Mouse (Mus musculus) lung, postnatal 0 days (tissue): ENCODE measurements around the gene Cd47. TPM values are rescaled to one million over a fixed set of nuclear protein-coding genes. Genes with fewer than 3 reads are reported as not detected.
A peak's percentile ranks its signal among the peaks of the same experiment; 100 is the strongest.

ENCODE experiments used
- ATAC-seq: fragments of 200-750 bp; cut with Nextera tagmentation; 2 replicates; pipeline ENCODE4 v1.8.0; 2017; ENCODE audit warnings: moderate library complexity
- DNase-seq: peaks from one replicate; pipeline ENCODE4 v3.0.0-alpha.2; 2016; ENCODE audit warnings: low spot score
- H3K27ac ChIP-seq: fragments of 300-500 bp; sonication (generic); 2 replicates; pipeline ENCODE4 v1.5.1; 2014; ENCODE audit warnings: antibody characterized with exemption, mild to moderate bottlenecking, low read length, mixed read lengths
- H3K27me3 ChIP-seq: fragments of 300-500 bp; sonication (generic); replicated peaks from 2 replicates; pipeline ENCODE4 v1.6.1; 2014; ENCODE audit warnings: low read length, mixed read lengths; ENCODE audit not compliant: insufficient read depth
- H3K36me3 ChIP-seq: fragments of 300-500 bp; sonication (generic); 2 replicates; pipeline ENCODE4 v1.6.1; 2014; ENCODE audit warnings: low read length, mixed read lengths; ENCODE audit not compliant: insufficient read depth
- H3K4me1 ChIP-seq: fragments of 300-500 bp; sonication (generic); 2 replicates; pipeline ENCODE4 v1.6.1; 2014; ENCODE audit warnings: antibody characterized with exemption, low read depth, low read length, mixed read lengths; ENCODE audit not compliant: insufficient read depth
- H3K4me2 ChIP-seq: fragments of 300-500 bp; sonication (generic); replicated peaks from 2 replicates; pipeline ENCODE4 v1.6.1; 2014; ENCODE audit warnings: low read depth, mild to moderate bottlenecking, low read length, moderate library complexity, mixed read lengths
- H3K4me3 ChIP-seq: fragments of 300-500 bp; sonication (generic); 2 replicates; pipeline ENCODE4 v1.5.1; 2014; ENCODE audit warnings: low read depth, low read length
- H3K9ac ChIP-seq: fragments of 300-500 bp; sonication (generic); replicated peaks from 2 replicates; pipeline ENCODE4 v1.6.1; 2014; ENCODE audit warnings: low read depth, mild to moderate bottlenecking
- H3K9me3 ChIP-seq: fragments of 300-500 bp; sonication (generic); 2 replicates; pipeline ENCODE4 v1.6.1; 2016; ENCODE audit warnings: low read length, mixed read lengths
- CTCF ChIP-seq: IDR thresholded peaks from 2 replicates; pipeline ENCODE4 v1.5.1; 2016; ENCODE audit warnings: antibody characterized with exemption, mild to moderate bottlenecking
- EP300 ChIP-seq: IDR thresholded peaks from 2 replicates; pipeline ENCODE4 v1.6.1; 2016; ENCODE audit warnings: antibody characterized with exemption, mild to moderate bottlenecking, control low read depth
- WGBS: fragments of 180-500 bp; shearing (Covaris S2); extraction: QIAGEN DNeasy Blood & Tissue Kit; methylation state at CpG from one replicate; pipeline ENCODE4 v1.1.7; 2014; 5-methylcytosine and 5-hydroxymethylcytosine counted together
- polyA plus RNA-seq: library from polyadenylated mRNA; unstranded; fragments of >200 nt; fragmentation: Nextera tagmentation; extraction: Ambion mirVana; gene quantifications from 2 replicates; pipeline ENCODE4 v1.2.1, GENCODE M21; 2015

Gene Cd47
- polyA plus RNA-seq, 1 experiment from 2014 or later: 219 TPM

GRCm38 (mm10) chr16:49874546-49874945, 74.2 kb downstream of the Cd47 start:
- Histone ChIP-seq H3K4me2 (no peak overlapping the region), H3K4me3 (no peak overlapping the region), H3K4me1 (no peaks in the 10 kb centered on the region; the same call in 1 of the 2 replicates), H3K9me3 (no peaks in the 10 kb centered on the region), H3K9ac (no peak overlapping the region), H3K27ac (no peak overlapping the region), H3K27me3 (no peaks in the 10 kb centered on the region), H3K36me3 (no peaks in the 10 kb centered on the region; the same call in 1 of the 2 replicates)
- ATAC-seq (no peak), DNase-seq (no peak)
- WGBS: 44% methylated on average over 1 of the region's 1 CpGs
- TF ChIP-seq CTCF (no peak), EP300 (no peak)

GRCm38 (mm10) chr16:49876291-49877030, 76.1 kb downstream of the Cd47 start:
- Histone ChIP-seq H3K4me3 (no peak overlapping the region), H3K4me1 (no peaks in the 10 kb centered on the region; the same call in 1 of the 2 replicates), H3K36me3 (no peaks in the 10 kb centered on the region), H3K9ac (no peak overlapping the region), H3K9me3 (no peaks in the 10 kb centered on the region), H3K27ac (no peak overlapping the region), H3K4me2 (no peak overlapping the region), H3K27me3 (no peaks in the 10 kb centered on the region)
- 67% methylated on average over 9 of the region's 9 CpGs for WGBS
- DNase-seq: no peak
- TF ChIP-seq EP300 (no peak), CTCF (no peak)
- ATAC-seq: no peak

GRCm38 (mm10) chr16:49877243-49877642, 76.9 kb downstream of the Cd47 start:
- Histone ChIP-seq H3K4me3 (no peak overlapping the region), H3K9me3 (no peaks in the 10 kb centered on the region), H3K27ac (no peak overlapping the region), H3K27me3 (no peaks in the 10 kb centered on the region), H3K4me2 (no peak overlapping the region), H3K4me1 (no peaks in the 10 kb centered on the region; the same call in 1 of the 2 replicates), H3K36me3 (no peaks in the 10 kb centered on the region), H3K9ac (no peak overlapping the region)
- DNase-seq (no peak), ATAC-seq (no peak)
- 89% methylated on average over 9 of the region's 9 CpGs for WGBS
- TF ChIP-seq CTCF: no peak

- Histone ChIP-seq H3K27me3 (no peaks in the 10 kb centered on the region), H3K9ac (no peak overlapping the region), H3K9me3 (no peaks in the 10 kb centered on the region), H3K36me3 (no peaks in the 10 kb centered on the region), H3K4me3 (no peak overlapping the region), H3K4me1 (no peaks in the 10 kb centered on the region; the same call in 1 of the 2 replicates), H3K27ac (no peak overlapping the region), H3K4me2 (no peak overlapping the region)
- no peak for TF ChIP-seq EP300
- no peak for TF ChIP-seq CTCF
- WGBS: 85% methylated on average over 2 of the region's 2 CpGs
- no peak for DNase-seq
- ATAC-seq: no peak
Observed at GRCm38 (mm10) chr16:49878051-49878450, 77.7 kb downstream of the Cd47 start.

- Histone ChIP-seq H3K9ac (no peak overlapping the region), H3K36me3 (0 out of 2 replicates have a peak, but pooled peaks cover 4% of the 10 kb centered on the region), H3K4me2 (no peak overlapping the region), H3K4me1 (no peaks in the 10 kb centered on the region), H3K27ac (no peak overlapping the region), H3K4me3 (no peak overlapping the region), H3K27me3 (no peaks in the 10 kb centered on the region), H3K9me3 (no peaks in the 10 kb centered on the region)
- no peak for TF ChIP-seq CTCF
- TF ChIP-seq EP300: no peak
- WGBS: 84% methylated on average over 9 of the region's 9 CpGs
- ATAC-seq (no peak), DNase-seq (peak; percentile 29)
Observed at GRCm38 (mm10) chr16:49886403-49887066, 86.2 kb downstream of the Cd47 start.

GRCm38 (mm10) chr16:49887290-49887689, 87.0 kb downstream of the Cd47 start:
- Histone ChIP-seq H3K4me3 (no peak overlapping the region), H3K4me2 (no peak overlapping the region), H3K27me3 (no peaks in the 10 kb centered on the region), H3K27ac (no peak overlapping the region), H3K9ac (no peak overlapping the region), H3K36me3 (0 out of 2 replicates have a peak, but pooled peaks cover 4% of the 10 kb centered on the region), H3K9me3 (no peaks in the 10 kb centered on the region), H3K4me1 (no peaks in the 10 kb centered on the region)
- DNase-seq: no peak
- ATAC-seq: no peak
- WGBS: 78% methylated on average over 3 of the region's 3 CpGs
- TF ChIP-seq EP300: no peak
- TF ChIP-seq CTCF: no peak
